Mouse (Mus musculus): Measurements from ENCODE around the gene Galntl6. TPM values are rescaled to one million over a fixed set of nuclear protein-coding genes. Genes with fewer than 3 reads are reported as not detected.

Galntl6 gene
- total and polyA plus RNA-seq, 3 experiments: not detected

DNA sequence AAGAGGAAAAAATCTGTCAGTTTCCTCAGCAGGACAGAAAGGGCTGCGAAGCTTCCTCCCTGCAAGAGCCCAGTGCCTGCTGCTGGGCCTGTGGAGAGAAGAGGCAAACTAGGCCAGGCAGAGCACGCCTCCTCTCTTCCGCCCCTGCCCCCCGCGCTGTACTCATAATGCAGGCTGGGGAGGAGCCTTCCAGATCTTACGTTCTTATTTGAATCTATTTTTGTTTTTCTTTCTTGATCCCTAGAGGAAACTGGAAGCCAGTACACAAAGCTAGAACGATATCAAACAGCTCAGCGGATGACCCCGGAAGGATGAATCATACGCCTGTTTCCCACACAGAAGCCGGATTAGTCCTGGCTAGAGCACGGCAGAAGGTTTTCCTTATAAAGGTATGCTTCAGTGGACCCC lies 1112.6 kb downstream of the Galntl6 start:
- in situ Hi-C loops (cut with MboI; ENCODE audit: low pct_ligation_motif_present, low pct_unique_long_range_greater_than_20kb, low sequenced_read_pairs): loop anchor here (5.0 to 10.0 kb wide), 4 partner anchors 135 to 368 kb away; no protein-coding TSS in a partner anchor
- peaks cover 0 to 9% of the 10 kb centered on the region in 2 experiments; a peak in 2 of 4 replicates for H3K4me1 ChIP-seq (ENCODE audit: control insufficient read depth in 1 of 2, insufficient read depth in 2 of 2)
- H3K36me3 ChIP-seq (replicated peaks in 1 of 2; ENCODE audit: control insufficient read depth in 1 of 2, insufficient read depth in 1 of 2, low read length in 1 of 2): peaks cover 0 to 11% of the 10 kb centered on the region in 2 experiments
- H3K4me3 ChIP-seq (replicated peaks in 1 of 3; ENCODE audit: low read depth in 2 of 3, low read length in 2 of 3, poor library complexity in 1 of 3): peak overlapping the region; percentile 52 to 63 (median 62)
- peak overlapping the region; percentile 77 for H3K4me2 ChIP-seq (ENCODE audit: insufficient read depth, low read depth, poor library complexity, severe bottlenecking)
- H3K27ac ChIP-seq (ENCODE audit: insufficient read depth, low read depth): peak overlapping the region; percentile 69
- H3K27me3 ChIP-seq (replicated peaks): no peaks in the 10 kb centered on the region
- TF ChIP-seq BHLHE40 (IDR thresholded peaks at IDR 0.05; ENCODE audit: low read depth, low read length): peak; percentile 39; the same call in 1 of the 2 replicates
- TF ChIP-seq POLR2AphosphoS2 (IDR thresholded peaks at IDR 0.05; ENCODE audit: low read depth, low read length): no peak
- TF ChIP-seq JUN (IDR thresholded peaks at IDR 0.05; ENCODE audit: insufficient read depth, low read depth, low read length): no peak
- TF ChIP-seq GABPA (IDR thresholded peaks at IDR 0.05; ENCODE audit: insufficient replicate concordance, low read depth, low read length): no peak
- no peak for TF ChIP-seq MAZ (IDR thresholded peaks at IDR 0.05; ENCODE audit: low read depth, low read length)
- TF ChIP-seq ZMIZ1 (IDR thresholded peaks at IDR 0.05; ENCODE audit: low read depth, low read length): no peak
- no peak for TF ChIP-seq TBP (conservative IDR thresholded peaks at IDR 0.05; ENCODE audit: low read depth, low read length)
- no peak for TF ChIP-seq MEF2A (IDR thresholded peaks at IDR 0.05; ENCODE audit: borderline replicate concordance, low read depth, low read length)
- no peak for TF ChIP-seq CHD1 (IDR thresholded peaks at IDR 0.05; ENCODE audit: low read depth, low read length)
- TF ChIP-seq USF1 (IDR thresholded peaks at IDR 0.05; ENCODE audit: low read depth, low read length): no peak
- no peak for TF ChIP-seq EP300 (IDR thresholded peaks at IDR 0.05; ENCODE audit: low read length)
- no peak for TF ChIP-seq CTCF (conservative IDR thresholded peaks at IDR 0.05 in 1 of 2, IDR thresholded peaks at IDR 0.05 in 1 of 2; ENCODE audit: low read depth in 2 of 2, low read length in 2 of 2)
- TF ChIP-seq MAFK (IDR thresholded peaks at IDR 0.05; ENCODE audit: insufficient replicate concordance, low read length): no peak
- TF ChIP-seq ZC3H11A (IDR thresholded peaks at IDR 0.05; ENCODE audit: low read depth, low read length): no peak
- no peak for TF ChIP-seq MYC (IDR thresholded peaks at IDR 0.05; ENCODE audit: low read depth, low read length)
- no peak for TF ChIP-seq JUND (conservative IDR thresholded peaks at IDR 0.05; ENCODE audit: low read depth, low read length)
- peak; percentile 60; the same call in 1 of the 2 replicates for TF ChIP-seq MXI1 (IDR thresholded peaks at IDR 0.05; ENCODE audit: low read depth, low read length)
- 0 out of 2 replicates have a peak, but pooled peaks have one; percentile 6 for TF ChIP-seq HCFC1 (IDR thresholded peaks at IDR 0.05; ENCODE audit: low read depth, low read length)
- TF ChIP-seq RCOR1 (conservative IDR thresholded peaks at IDR 0.05; ENCODE audit: low read depth, low read length): no peak
- TF ChIP-seq NRF1 (IDR thresholded peaks at IDR 0.05; ENCODE audit: low read depth, low read length): no peak
- TF ChIP-seq POLR2A (IDR thresholded peaks at IDR 0.05; ENCODE audit: low read depth, low read length): peak; percentile 74
- no peak for TF ChIP-seq PAX5 (IDR thresholded peaks at IDR 0.05; ENCODE audit: low read length)
- no peak; the same call in 1 of the 2 replicates for TF ChIP-seq RAD21 (IDR thresholded peaks at IDR 0.05; ENCODE audit: low read depth, low read length)
- peak; percentile 45; the same call in 1 of the 2 replicates for TF ChIP-seq TCF12 (IDR thresholded peaks at IDR 0.05; ENCODE audit: low read depth, low read length)
- TF ChIP-seq ZNF384 (IDR thresholded peaks at IDR 0.05; ENCODE audit: low read depth, low read length): no peak
- no peak for TF ChIP-seq SIN3A (IDR thresholded peaks at IDR 0.05; ENCODE audit: low read length)
- TF ChIP-seq ETS1 (conservative IDR thresholded peaks at IDR 0.05; ENCODE audit: low read depth, low read length): no peak
- peak; percentile 50; the same call in 1 of the 2 replicates for TF ChIP-seq NELFE (IDR thresholded peaks at IDR 0.05; ENCODE audit: low read depth, low read length)
- no peak for TF ChIP-seq E2F4 (IDR thresholded peaks at IDR 0.05; ENCODE audit: insufficient replicate concordance, low read depth, low read length)
- TF ChIP-seq IRF4 (IDR thresholded peaks at IDR 0.05; ENCODE audit: low read depth, low read length): no peak
- TF ChIP-seq KAT2A (IDR thresholded peaks at IDR 0.05; ENCODE audit: insufficient replicate concordance, low read length): no peak
- peak; percentile 14; the same call in 1 of the 2 replicates for TF ChIP-seq MAX (IDR thresholded peaks at IDR 0.05; ENCODE audit: low read length)
- TF ChIP-seq SMC3 (IDR thresholded peaks at IDR 0.05; ENCODE audit: low read depth, low read length): 0 out of 2 replicates have a peak, but pooled peaks have one; percentile 12
- TF ChIP-seq ELF1 (IDR thresholded peaks at IDR 0.05; ENCODE audit: low read depth, low read length): peak; percentile 67
- TF ChIP-seq CHD2 (IDR thresholded peaks at IDR 0.05; ENCODE audit: low read length): no peak
- TF ChIP-seq UBTF (IDR thresholded peaks at IDR 0.05; ENCODE audit: low read depth, low read length): no peak
- no peaks in the 10 kb centered on the region for H3K9me3 ChIP-seq (replicated peaks; ENCODE audit: low read length)
- peak overlapping the region; percentile 91 for H3K9ac ChIP-seq (ENCODE audit: insufficient read depth, low read depth)
- dilution Hi-C loops (cut with MboI; ENCODE audit: extremely low pct_ligation_motif_present, extremely low pct_unique_long_range_greater_than_20kb, low sequenced_read_pairs): no loop called here
- peak; percentile 83 for DNase-seq (ENCODE audit: extremely low read depth)
- no peaks in the 10 kb centered on the region for H3K79me2 ChIP-seq (replicated peaks; ENCODE audit: control insufficient read depth, extremely low read depth, insufficient read depth, poor library complexity, severe bottlenecking)

Measured in CH12.LX (cell line).